Mouse (Mus musculus) MEL-GATA-1-ER (cell line): ENCODE measurements around the gene Stk19.
"Not testable (repeated sequence)": the region's sequence is repeated elsewhere in the genome, so short reads cannot be mapped to it uniquely, and the experiment has no call there.

Experiments
- DNase-seq: peaks from one replicate; pipeline ENCODE4 v3.0.0-alpha.2; 2012; ENCODE audit warnings: low read depth; ENCODE audit errors: extremely low read depth

Stk19 gene

GRCm38 (mm10) chr17:34797211-34797995, 39.3 kb downstream of the Stk19 start:
- DNase-seq = not testable (repeated sequence)

- DNase-seq = no peak
These were observed 40.2 kb downstream of the Stk19 start for GRCm38 (mm10) chr17:34796311-34797140.

- DNase-seq = no peak
These were observed 41.1 kb downstream of the Stk19 start for GRCm38 (mm10) chr17:34795633-34796032.

GRCm38 (mm10) chr17:34795016-34795415, 41.7 kb downstream of the Stk19 start:
- DNase-seq = no peak

GRCm38 (mm10) chr17:34777680-34778325, 58.9 kb downstream of the Stk19 start:
- DNase-seq = no peak
